Mouse (Mus musculus) embryonic facial prominence, embryonic 15.5 days (tissue): Measurements from ENCODE around the gene Phf23. TPM values are rescaled to one million over a fixed set of nuclear protein-coding genes. Genes with fewer than 3 reads are reported as not detected.

Experiments used
- ATAC-seq: fragments of 200-750 bp; cut with Nextera tagmentation; 2 replicates; pipeline ENCODE4 v1.8.0; 2017; ENCODE audit warnings: low read depth, moderate TSS enrichment; ENCODE audit not compliant: insufficient number of reproducible peaks, low FRiP score, low TSS enrichment
- H3K27ac ChIP-seq: fragments of 300-500 bp; sonication (generic); replicated peaks from 2 replicates; pipeline ENCODE4 v1.5.1; 2015; ENCODE audit warnings: mild to moderate bottlenecking, inconsistent platforms
- H3K27me3 ChIP-seq: fragments of 300-500 bp; sonication (generic); 2 replicates; pipeline ENCODE4 v1.6.1; 2015; ENCODE audit warnings: inconsistent platforms
- H3K36me3 ChIP-seq: fragments of 300-500 bp; sonication (generic); 2 replicates; pipeline ENCODE4 v1.6.1; 2015; ENCODE audit warnings: mild to moderate bottlenecking, inconsistent platforms
- H3K4me1 ChIP-seq: fragments of 300-500 bp; sonication (generic); 2 replicates; pipeline ENCODE4 v1.6.1; 2015; ENCODE audit warnings: inconsistent platforms
- H3K4me2 ChIP-seq: fragments of 300-500 bp; sonication (generic); replicated peaks from 2 replicates; pipeline ENCODE4 v1.6.1; 2015; ENCODE audit warnings: mild to moderate bottlenecking, inconsistent platforms
- H3K4me3 ChIP-seq: fragments of 300-500 bp; sonication (generic); replicated peaks from 2 replicates; pipeline ENCODE4 v1.5.1; 2015; ENCODE audit warnings: mild to moderate bottlenecking, inconsistent platforms
- H3K9ac ChIP-seq: fragments of 300-500 bp; sonication (generic); 2 replicates; pipeline ENCODE4 v1.6.1; 2015; ENCODE audit warnings: inconsistent platforms
- H3K9me3 ChIP-seq: fragments of 300-500 bp; sonication (generic); replicated peaks from 2 replicates; pipeline ENCODE4 v1.6.1; 2016; ENCODE audit warnings: inconsistent platforms
- WGBS: fragments of 180-500 bp; shearing (Covaris S2); methylation state at CpG from one replicate; pipeline ENCODE4 v1.1.7; 2015; 5-methylcytosine and 5-hydroxymethylcytosine counted together
- microRNA counts: library from miRNA; unstranded; fragments of <30 nt; microRNA quantifications from one replicate; lab custom pipeline; 2016
- microRNA-seq: library from miRNA; unstranded; fragments of <30 nt; microRNA quantifications from one replicate; pipeline ENCODE4, GENCODE M21; 2016; ENCODE audit warnings: borderline number of aligned reads
- polyA plus RNA-seq: library from polyadenylated mRNA; unstranded; fragments of >200 nt; fragmentation: Nextera tagmentation; extraction: Ambion mirVana; gene quantifications from 2 replicates; pipeline ENCODE4 v1.2.1, GENCODE M21; 2015

Gene Phf23
- polyA plus RNA-seq, 1 experiment from 2014 or later = 77.8 TPM

- peaks cover 61% of the 10 kb centered on the region for H3K36me3 ChIP-seq
- WGBS = 79% methylated on average over 7 of the region's 7 CpGs
Measured at GRCm38 (mm10) chr11:70043665-70044064, 48.1 kb downstream of the Phf23 start.

GRCm38 (mm10) chr11:70045435-70045834, 49.9 kb downstream of the Phf23 start:
- Histone ChIP-seq H3K9ac (no peak overlapping the region), H3K4me1 (no peaks in the 10 kb centered on the region), H3K27me3 (no peaks in the 10 kb centered on the region), H3K27ac (no peak overlapping the region), H3K36me3 (peaks cover 49% of the 10 kb centered on the region), H3K4me3 (no peak overlapping the region), H3K4me2 (no peak overlapping the region), H3K9me3 (no peaks in the 10 kb centered on the region)
- no peak for ATAC-seq
- 24% methylated on average over 9 of the region's 9 CpGs for WGBS

More at GRCm38 (mm10) chr11:70043665-70044064, 48.1 kb downstream of the Phf23 start:
- H3K4me2 ChIP-seq = no peak overlapping the region
- ATAC-seq = no peak
- H3K9ac ChIP-seq = no peak overlapping the region
- H3K4me1 ChIP-seq = no peaks in the 10 kb centered on the region
- no peak overlapping the region for H3K27ac ChIP-seq
- no peaks in the 10 kb centered on the region for H3K9me3 ChIP-seq
- H3K27me3 ChIP-seq = no peaks in the 10 kb centered on the region
- H3K4me3 ChIP-seq = no peak overlapping the region

GRCm38 (mm10) chr11:70049366-70049765, 53.8 kb downstream of the Phf23 start:
- no peak overlapping the region for H3K27ac ChIP-seq
- H3K4me1 ChIP-seq = no peaks in the 10 kb centered on the region
- no peak overlapping the region for H3K4me2 ChIP-seq
- H3K36me3 ChIP-seq = peaks cover 13% of the 10 kb centered on the region
- no peaks in the 10 kb centered on the region for H3K27me3 ChIP-seq
- WGBS = 35% methylated on average over 6 of the region's 6 CpGs
- H3K9ac ChIP-seq = no peak overlapping the region
- no peak for ATAC-seq
- no peak overlapping the region for H3K4me3 ChIP-seq
- no peaks in the 10 kb centered on the region for H3K9me3 ChIP-seq

MicroRNAs encoded within 50 kb of the gene (microRNA counts, 519-probe panel; counts per million panel counts)
- not detected for microRNA mmu-miR-324-3p (lab: Ali Mortazavi, UCI)
- microRNA mmu-miR-324-5p (lab: Ali Mortazavi, UCI) = 2,799 counts per million, percentile 66 among the panel's probes with 10 or more counts

Small RNAs within 50 kb of the gene (microRNA-seq; reads per million reads assigned to microRNA genes)
- gene Gm44349 (not detected), gene Mir324 (2,340 reads per million, percentile 84 among the genes with 10 or more reads in this experiment)

Other genes with a start within 250 kb of the Phf23 start
- 24.3 and 28.2 TPM in 2 replicates for gene Polr2a, start 237.1 kb upstream of the Phf23 start, polyA plus RNA-seq
- gene Slc35g3, start 233.8 kb upstream of the Phf23 start, polyA plus RNA-seq = 0.15 and 0.18 TPM in 2 replicates
- gene Zbtb4, start 229.9 kb upstream of the Phf23 start, polyA plus RNA-seq = 5.7 and 6.1 TPM in 2 replicates
- gene Chrnb1, start 199.8 kb upstream of the Phf23 start, polyA plus RNA-seq = 29.3 and 38.6 TPM in 2 replicates
- 4.1 and 4.4 TPM in 2 replicates for gene Fgf11, start 193.9 kb upstream of the Phf23 start, polyA plus RNA-seq
- 7.5 and 10.0 TPM in 2 replicates for gene Tmem102, start 190.2 kb upstream of the Phf23 start, polyA plus RNA-seq
- gene Gm39566, start 180.5 kb upstream of the Phf23 start, polyA plus RNA-seq = not detected in 2 replicates
- not detected in 2 replicates for gene Spem2, start 177.3 kb upstream of the Phf23 start, polyA plus RNA-seq
- gene Spem1, start 173.6 kb upstream of the Phf23 start, polyA plus RNA-seq = 0.16 and 0.38 TPM in 2 replicates
- gene Nlgn2, start 158.0 kb upstream of the Phf23 start, polyA plus RNA-seq = 10.6 and 11.6 TPM in 2 replicates
- gene Tmem256, start 157.3 kb upstream of the Phf23 start, polyA plus RNA-seq = 388 and 399 TPM in 2 replicates
- 126 and 148 TPM in 2 replicates for gene Plscr3, start 149.4 kb upstream of the Phf23 start, polyA plus RNA-seq
- gene Tnk1, start 137.0 kb upstream of the Phf23 start, polyA plus RNA-seq = 6.9 TPM in 2 replicates
- 0.35 and 0.47 TPM in 2 replicates for gene Tmem95, start 117.8 kb upstream of the Phf23 start, polyA plus RNA-seq
- gene Kctd11, start 114.4 kb upstream of the Phf23 start, polyA plus RNA-seq = 13.8 and 18.1 TPM in 2 replicates
- gene Acap1, start 100.2 kb upstream of the Phf23 start, polyA plus RNA-seq = 1.8 and 2.3 TPM in 2 replicates
- 8.7 and 9.4 TPM in 2 replicates for gene 2810408A11Rik, start 94.8 kb upstream of the Phf23 start, polyA plus RNA-seq
- 7.8 and 8.5 TPM in 2 replicates for gene Neurl4, start 94.7 kb upstream of the Phf23 start, polyA plus RNA-seq
- 84.5 and 85.1 TPM in 2 replicates for gene Gps2, start 81.9 kb upstream of the Phf23 start, polyA plus RNA-seq
- 1,531 and 1,570 TPM in 2 replicates for gene Eif5a, start 73.8 kb upstream of the Phf23 start, polyA plus RNA-seq
- 2.7 and 6.2 TPM in 2 replicates for gene Ybx2, start 60.0 kb upstream of the Phf23 start, polyA plus RNA-seq
- 21.1 and 21.7 TPM in 2 replicates for gene Slc2a4, start 47.6 kb upstream of the Phf23 start, polyA plus RNA-seq
- 37.5 and 57.4 TPM in 2 replicates for gene Cldn7, start 31.0 kb upstream of the Phf23 start, polyA plus RNA-seq
- gene Ctdnep1, start 14.6 kb upstream of the Phf23 start, polyA plus RNA-seq = 31.6 and 34.9 TPM in 2 replicates
- gene Elp5, start 13.3 kb upstream of the Phf23 start, polyA plus RNA-seq = 112 and 113 TPM in 2 replicates
- gene Gabarap, start 4.6 kb upstream of the Phf23 start, polyA plus RNA-seq = 543 and 559 TPM in 2 replicates
- gene Dvl2, start 4.8 kb downstream of the Phf23 start, polyA plus RNA-seq = 47.3 and 52.3 TPM in 2 replicates
- gene Acadvl, start 19.6 kb downstream of the Phf23 start, polyA plus RNA-seq = 95.6 and 97.7 TPM in 2 replicates
- 11.4 and 14.4 TPM in 2 replicates for gene Dlg4, start 21.2 kb downstream of the Phf23 start, polyA plus RNA-seq
- 0.24 and 0.27 TPM in 2 replicates for gene Asgr1, start 58.3 kb downstream of the Phf23 start, polyA plus RNA-seq
- 0.12 and 0.26 TPM in 2 replicates for gene Asgr2, start 96.9 kb downstream of the Phf23 start, polyA plus RNA-seq
- 0.42 and 2.1 TPM in 2 replicates for gene Mgl2, start 134.6 kb downstream of the Phf23 start, polyA plus RNA-seq
- gene Clec10a, start 160.4 kb downstream of the Phf23 start, polyA plus RNA-seq = 1.5 and 2.6 TPM in 2 replicates
- 6.9 and 11.2 TPM in 2 replicates for gene Slc16a11, start 217.0 kb downstream of the Phf23 start, polyA plus RNA-seq
- gene Slc16a13, start 225.3 kb downstream of the Phf23 start, polyA plus RNA-seq = 10.3 and 13.2 TPM in 2 replicates
- 11.9 and 12.4 TPM in 2 replicates for gene Bcl6b, start 234.0 kb downstream of the Phf23 start, polyA plus RNA-seq
- gene 0610010K14Rik, start 242.1 kb downstream of the Phf23 start, polyA plus RNA-seq = 157 and 177 TPM in 2 replicates
- gene Gm21988, start 244.1 kb downstream of the Phf23 start, polyA plus RNA-seq = 9.5 and 12.0 TPM in 2 replicates
- gene Rnasek, start 244.1 kb downstream of the Phf23 start, polyA plus RNA-seq = 231 and 240 TPM in 2 replicates